Mouse (Mus musculus) CH12.LX (cell line): ENCODE measurements around the gene Serpinb8.
A peak's percentile ranks its signal among the peaks of the same experiment; 100 is the strongest.

Source experiments
- CTCF ChIP-seq, 2 experiments: IDR thresholded peaks in 1 of 2; conservative IDR thresholded peaks in 1 of 2; 2 replicates each; pipeline ENCODE4 v1.5.1; 2011 to 2012; ENCODE audit warnings: low read depth in 2 of 2, low read length in 2 of 2, improper control_type of control experiment in 1 of 2, inconsistent platforms in 1 of 2, mild to moderate bottlenecking in 1 of 2, moderate library complexity in 1 of 2
- EP300 ChIP-seq: IDR thresholded peaks from 2 replicates; pipeline ENCODE4 v1.6.1; 2011; ENCODE audit warnings: low read length, improper control_type of control experiment
- GABPA ChIP-seq: IDR thresholded peaks from 2 replicates; pipeline ENCODE4 v1.6.1; 2012; ENCODE audit warnings: low read depth, low read length, improper control_type of control experiment, inconsistent platforms; ENCODE audit not compliant: insufficient replicate concordance
- NELFE ChIP-seq: IDR thresholded peaks from 2 replicates; pipeline ENCODE4 v1.6.1; 2011; ENCODE audit warnings: low read depth, low read length, improper control_type of control experiment
- NRF1 ChIP-seq: IDR thresholded peaks from 2 replicates; pipeline ENCODE4 v1.6.1; 2014; ENCODE audit warnings: low read depth, mild to moderate bottlenecking, inconsistent platforms, low read length, improper control_type of control experiment, moderate library complexity
- POLR2A ChIP-seq: IDR thresholded peaks from 2 replicates; pipeline ENCODE4 v1.6.1; 2011; ENCODE audit warnings: low read depth, mild to moderate bottlenecking, improper control_type of control experiment, low read length
- POLR2AphosphoS2 ChIP-seq: IDR thresholded peaks from 2 replicates; pipeline ENCODE4 v1.6.1; 2011; ENCODE audit warnings: low read depth, low read length, improper control_type of control experiment
- RAD21 ChIP-seq: IDR thresholded peaks from 2 replicates; pipeline ENCODE4 v1.6.1; 2011; ENCODE audit warnings: low read depth, mild to moderate bottlenecking, low read length, improper control_type of control experiment, moderate library complexity
- RCOR1 ChIP-seq: conservative IDR thresholded peaks from 2 replicates; pipeline ENCODE4 v1.6.1; 2012; ENCODE audit warnings: low read depth, mild to moderate bottlenecking, inconsistent platforms, low read length, improper control_type of control experiment
- ZNF384 ChIP-seq: IDR thresholded peaks from 2 replicates; pipeline ENCODE4 v1.6.1; 2012; ENCODE audit warnings: low read depth, low read length, improper control_type of control experiment, inconsistent platforms

GRCm38 (mm10) chr1:107589691-107590470 is at the start of gene Serpinb8:
- TF ChIP-seq ZNF384, result no peak
- peak; percentile 29; the same call in 1 of the 2 replicates for TF ChIP-seq POLR2A
- TF ChIP-seq NELFE, result no peak
- peak; percentile 37; the same call in 1 of the 2 replicates for TF ChIP-seq EP300
- no peak for TF ChIP-seq NRF1
- no peak for TF ChIP-seq POLR2AphosphoS2
- no peak for TF ChIP-seq RCOR1
- TF ChIP-seq CTCF (conservative IDR thresholded peaks at IDR 0.05 in 1 of 2, IDR thresholded peaks at IDR 0.05 in 1 of 2; ENCODE audit: low read depth in 2 of 2, low read length in 2 of 2), result no peak
- no peak for TF ChIP-seq RAD21
- TF ChIP-seq GABPA, result no peak
